In the genomic region with DNA sequence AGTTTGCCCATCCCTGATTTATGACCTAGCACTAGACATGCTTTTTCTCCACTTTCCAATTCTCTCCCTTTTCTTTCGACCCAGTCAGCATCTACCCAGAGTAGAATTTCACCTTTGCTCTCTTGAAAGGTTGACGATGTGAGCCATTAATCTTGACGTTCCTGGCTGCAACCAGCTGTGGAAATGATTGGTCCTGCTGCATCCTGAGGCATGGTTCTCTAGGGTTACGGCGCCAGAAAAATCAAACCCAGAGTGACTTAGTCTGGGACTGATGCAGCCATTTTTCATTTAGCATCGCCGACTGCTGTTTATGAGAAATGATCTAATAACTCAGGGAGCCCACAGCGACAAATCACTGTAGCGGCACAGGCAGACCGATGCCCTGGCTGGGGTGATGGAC, we compare ENCODE assay signal across 21 mouse cellular contexts.
DNase-seq lines count a peak whose midpoint lies in the region; ATAC-seq lines count a peak whose summit lies in the region.
"Had no signal": no experiment of that assay in that cellular context is flagged by ENCODE, and none has a peak within 500 bp of the region (broad histone marks: within the 10 kb centered on the region; RNA-seq: fewer than 3 reads in every experiment).

No protein-coding gene starts in this region.

- peak; percentile 75 for ATAC-seq in kidney, embryonic 14.5 days (ENCODE audit: low FRiP score, low TSS enrichment)
- no peak for ATAC-seq in limb, embryonic 12.5 days (ENCODE audit: insufficient number of reproducible peaks, insufficient read depth, low FRiP score, low TSS enrichment, low read depth)
- no peak; the same call in 1 of the 2 replicates for ATAC-seq in neural tube, embryonic 15.5 days (ENCODE audit: low FRiP score)
- ATAC-seq in midbrain, embryonic 13.5 days = no peak
- no peak for ATAC-seq in intestine, embryonic 15.5 days
- ATAC-seq: forebrain, embryonic 15.5 days; liver, embryonic 12.5 days had no signal

- no peaks in the 10 kb centered on the region for H3K36me3 ChIP-seq in kidney, embryonic 14.5 days (ENCODE audit: control insufficient read depth, insufficient read depth, low read length)
- H3K36me3 ChIP-seq in limb, embryonic 12.5 days = no peaks in the 10 kb centered on the region
- no peaks in the 10 kb centered on the region for H3K36me3 ChIP-seq in neural tube, embryonic 15.5 days
- no peaks in the 10 kb centered on the region for H3K36me3 ChIP-seq in midbrain, embryonic 13.5 days
- H3K36me3 ChIP-seq in intestine, embryonic 15.5 days = no peaks in the 10 kb centered on the region
- H3K36me3 ChIP-seq: forebrain, embryonic 15.5 days; heart, embryonic 13.5 days; liver, embryonic 12.5 days; midbrain, embryonic 12.5 days had no signal

- no peak overlapping the region; the same call in 1 of the 2 replicates for H3K27ac ChIP-seq in kidney, embryonic 14.5 days (ENCODE audit: low read depth, low read length)
- 0 out of 2 replicates have a peak overlapping the region, but pooled peaks have one; percentile 64 for H3K27ac ChIP-seq in limb, embryonic 12.5 days
- peak overlapping the region; percentile 10; the same call in 1 of the 2 replicates for H3K27ac ChIP-seq in neural tube, embryonic 15.5 days (replicated peaks)
- H3K27ac ChIP-seq in midbrain, embryonic 13.5 days = no peak overlapping the region
- no peak overlapping the region for H3K27ac ChIP-seq in intestine, embryonic 15.5 days
- H3K27ac ChIP-seq: forebrain, embryonic 15.5 days; heart, embryonic 13.5 days; liver, embryonic 12.5 days; midbrain, embryonic 12.5 days had no signal

- H3K9me3 ChIP-seq in kidney, embryonic 14.5 days (ENCODE audit: control insufficient read depth, low read length) = peaks cover 3% of the 10 kb centered on the region; the same call in 1 of the 2 replicates
- H3K9me3 ChIP-seq in limb, embryonic 12.5 days = no peaks in the 10 kb centered on the region
- no peaks in the 10 kb centered on the region for H3K9me3 ChIP-seq in neural tube, embryonic 15.5 days (replicated peaks)
- no peaks in the 10 kb centered on the region for H3K9me3 ChIP-seq in midbrain, embryonic 13.5 days
- no peaks in the 10 kb centered on the region for H3K9me3 ChIP-seq in intestine, embryonic 15.5 days
- H3K9me3 ChIP-seq: forebrain, embryonic 15.5 days; heart, embryonic 13.5 days; midbrain, embryonic 12.5 days had no signal

- DNase-seq in kidney, adult 8-10 months = peak; percentile 21 to 23
- no peak for DNase-seq in kidney, adult 18-20 months
- DNase-seq in ovary, postnatal 36 days (ENCODE audit: low spot score) = no peak
- DNase-seq: cerebellum, adult 9-11 months; heart, adult 11 months; heart, postnatal 36 days; layer of hippocampus, postnatal 36 days; lung, embryonic 14.5 days; lung, postnatal 4 days; thymus, postnatal 14 days had no signal

- no peak overlapping the region for H3K9ac ChIP-seq in kidney, embryonic 14.5 days (ENCODE audit: low read depth, low read length)
- no peak overlapping the region for H3K9ac ChIP-seq in limb, embryonic 12.5 days (replicated peaks)
- H3K9ac ChIP-seq in neural tube, embryonic 15.5 days (replicated peaks) = no peak overlapping the region
- no peak overlapping the region for H3K9ac ChIP-seq in midbrain, embryonic 13.5 days (replicated peaks)
- H3K9ac ChIP-seq in intestine, embryonic 15.5 days = no peak overlapping the region
- H3K9ac ChIP-seq: forebrain, embryonic 15.5 days; heart, embryonic 13.5 days; liver, embryonic 12.5 days; lung, embryonic 14.5 days; midbrain, embryonic 12.5 days had no signal

- H3K4me2 ChIP-seq in kidney, embryonic 14.5 days (replicated peaks; ENCODE audit: low read depth, low read length) = no peak overlapping the region
- H3K4me2 ChIP-seq in limb, embryonic 12.5 days = 0 out of 2 replicates have a peak overlapping the region, but pooled peaks have one; percentile 7
- H3K4me2 ChIP-seq in neural tube, embryonic 15.5 days = no peak overlapping the region
- H3K4me2 ChIP-seq in midbrain, embryonic 13.5 days (replicated peaks) = no peak overlapping the region
- no peak overlapping the region for H3K4me2 ChIP-seq in intestine, embryonic 15.5 days (replicated peaks)
- H3K4me2 ChIP-seq: forebrain, embryonic 15.5 days; heart, embryonic 13.5 days; liver, embryonic 12.5 days; lung, embryonic 14.5 days; midbrain, embryonic 12.5 days had no signal

- no peaks in the 10 kb centered on the region for H3K27me3 ChIP-seq in kidney, embryonic 14.5 days (ENCODE audit: control insufficient read depth, insufficient read depth, low read length)
- no peaks in the 10 kb centered on the region; the same call in 1 of the 2 replicates for H3K27me3 ChIP-seq in limb, embryonic 12.5 days
- no peaks in the 10 kb centered on the region for H3K27me3 ChIP-seq in neural tube, embryonic 15.5 days (replicated peaks)
- H3K27me3 ChIP-seq in midbrain, embryonic 13.5 days = no peaks in the 10 kb centered on the region
- H3K27me3 ChIP-seq in intestine, embryonic 15.5 days (replicated peaks) = no peaks in the 10 kb centered on the region
- H3K27me3 ChIP-seq: forebrain, embryonic 15.5 days; heart, embryonic 13.5 days; midbrain, embryonic 12.5 days had no signal

- H3K4me1 ChIP-seq in kidney, embryonic 14.5 days (ENCODE audit: control insufficient read depth, insufficient read depth, low read length) = peaks cover 9% of the 10 kb centered on the region; the same call in 1 of the 2 replicates
- H3K4me1 ChIP-seq in limb, embryonic 12.5 days (replicated peaks) = peaks cover 14% of the 10 kb centered on the region
- peaks cover 42% of the 10 kb centered on the region for H3K4me1 ChIP-seq in neural tube, embryonic 15.5 days
- peaks cover 8% of the 10 kb centered on the region for H3K4me1 ChIP-seq in midbrain, embryonic 13.5 days (replicated peaks)
- no peaks in the 10 kb centered on the region for H3K4me1 ChIP-seq in intestine, embryonic 15.5 days (replicated peaks)
- H3K4me1 ChIP-seq: heart, embryonic 13.5 days; liver, embryonic 12.5 days had no signal

- 11% methylated on average over 10 of the region's 10 CpGs for WGBS in kidney, embryonic 14.5 days
- 14% methylated on average over 10 of the region's 10 CpGs for WGBS in limb, embryonic 12.5 days
- WGBS in neural tube, embryonic 15.5 days = 40% methylated on average over 10 of the region's 10 CpGs
- 87% methylated on average over 10 of the region's 10 CpGs for WGBS in midbrain, embryonic 13.5 days
- WGBS in intestine, embryonic 15.5 days = 36% methylated on average over 10 of the region's 10 CpGs

- H3K4me3 ChIP-seq in kidney, embryonic 14.5 days (ENCODE audit: low read length) = no peak overlapping the region
- H3K4me3 ChIP-seq in limb, embryonic 12.5 days (replicated peaks) = no peak overlapping the region
- no peak overlapping the region for H3K4me3 ChIP-seq in neural tube, embryonic 15.5 days (replicated peaks)
- no peak overlapping the region for H3K4me3 ChIP-seq in midbrain, embryonic 13.5 days (replicated peaks)
- no peak overlapping the region for H3K4me3 ChIP-seq in intestine, embryonic 15.5 days (replicated peaks)
- H3K4me3 ChIP-seq: erythroblast, embryonic 14.5 days; forebrain, embryonic 15.5 days; heart, embryonic 13.5 days; liver, embryonic 12.5 days; midbrain, embryonic 12.5 days; myocyte had no signal

Comparison
In these comparisons a context has a peak if more than half of its experiments do, and no peak if none do; other contexts are left out.
1. DNase-seq: peak in kidney, adult 8-10 months (2 of 2); none in kidney, adult 18-20 months (single experiment) and ovary, postnatal 36 days (single experiment).
2. H3K27ac ChIP-seq: peak in limb, embryonic 12.5 days (single experiment) and neural tube, embryonic 15.5 days (single experiment); none in kidney, embryonic 14.5 days (single experiment), midbrain, embryonic 13.5 days (single experiment) and intestine, embryonic 15.5 days (single experiment).